Mouse (Mus musculus) stomach, postnatal 0 days (tissue): ENCODE data around the gene Fam118a. TPM values are rescaled to one million over a fixed set of nuclear protein-coding genes. Genes with fewer than 3 reads are reported as not detected.
A peak's percentile ranks its signal among the peaks of the same experiment; 100 is the strongest.

Source experiments
- ATAC-seq: fragments of 200-750 bp; cut with Nextera tagmentation; 2 replicates; pipeline ENCODE4 v1.8.0; 2017; ENCODE audit not compliant: low FRiP score, low TSS enrichment
- DNase-seq: peaks from one replicate; pipeline ENCODE4 v3.0.0-alpha.2; 2016; ENCODE audit warnings: low spot score
- H3K27ac ChIP-seq: fragments of 300-500 bp; sonication (generic); replicated peaks from 2 replicates; pipeline ENCODE4 v1.5.1; 2014; ENCODE audit warnings: mild to moderate bottlenecking, control low read depth
- H3K27me3 ChIP-seq: fragments of 300-500 bp; sonication (generic); 2 replicates; pipeline ENCODE4 v1.6.1; 2014; ENCODE audit warnings: low read length; ENCODE audit not compliant: control insufficient read depth, insufficient read depth
- H3K36me3 ChIP-seq: fragments of 300-500 bp; sonication (generic); 2 replicates; pipeline ENCODE4 v1.6.1; 2014; ENCODE audit warnings: low read length, mixed read lengths; ENCODE audit not compliant: control insufficient read depth, insufficient read depth
- H3K4me1 ChIP-seq: fragments of 300-500 bp; sonication (generic); replicated peaks from 2 replicates; pipeline ENCODE4 v1.6.1; 2014; ENCODE audit warnings: antibody characterized with exemption; ENCODE audit not compliant: control insufficient read depth, insufficient read depth
- H3K4me2 ChIP-seq: fragments of 300-500 bp; sonication (generic); replicated peaks from 2 replicates; pipeline ENCODE4 v1.6.1; 2014; ENCODE audit warnings: low read depth, mild to moderate bottlenecking, control low read depth, moderate library complexity
- H3K4me3 ChIP-seq: fragments of 300-500 bp; sonication (generic); 2 replicates; pipeline ENCODE4 v1.5.1; 2014; ENCODE audit warnings: low read depth, low read length, control low read depth
- H3K9ac ChIP-seq: fragments of 300-500 bp; sonication (generic); 2 replicates; pipeline ENCODE4 v1.6.1; 2014; ENCODE audit warnings: mild to moderate bottlenecking, low read length, control low read depth, mixed read lengths
- H3K9me3 ChIP-seq: fragments of 300-500 bp; sonication (generic); 2 replicates; pipeline ENCODE4 v1.6.1; 2016; ENCODE audit warnings: low read length; ENCODE audit not compliant: control insufficient read depth
- CTCF ChIP-seq: IDR thresholded peaks from 2 replicates; pipeline ENCODE4 v1.5.1; 2016; ENCODE audit warnings: antibody characterized with exemption, low read depth, mild to moderate bottlenecking, moderate library complexity
- EP300 ChIP-seq: optimal IDR thresholded peaks from 2 replicates; pipeline ENCODE3; 2016; ENCODE audit warnings: antibody characterized with exemption
- WGBS: fragments of 180-500 bp; shearing (Covaris S2); extraction: QIAGEN DNeasy Blood & Tissue Kit; methylation state at CpG from one replicate; pipeline ENCODE4 v1.1.7; 2014; 5-methylcytosine and 5-hydroxymethylcytosine counted together
- polyA plus RNA-seq: library from polyadenylated mRNA; unstranded; fragments of >200 nt; fragmentation: Nextera tagmentation; extraction: Ambion mirVana; gene quantifications from 2 replicates; pipeline ENCODE4 v1.2.1, GENCODE M21; 2015

Fam118a gene
- polyA plus RNA-seq, 1 experiment from 2014 or later, result 18.3 TPM

GRCm38 (mm10) chr15:85043761-85044160 lies 15.0 kb downstream of the Fam118a start:
- ATAC-seq (no peak), DNase-seq (no peak)
- H3K4me2 ChIP-seq, result peak overlapping the region; percentile 32
- 72% methylated on average over 5 of the region's 5 CpGs for WGBS
- H3K36me3 ChIP-seq, result peaks cover 21% of the 10 kb centered on the region
- no peaks in the 10 kb centered on the region for H3K9me3 ChIP-seq
- no peak overlapping the region for H3K4me3 ChIP-seq
- no peaks in the 10 kb centered on the region for H3K27me3 ChIP-seq
- peak overlapping the region; percentile 86; the same call in 1 of the 2 replicates for H3K27ac ChIP-seq
- TF ChIP-seq CTCF (no peak), EP300 (no peak)
- H3K4me1 ChIP-seq, result peaks cover 6% of the 10 kb centered on the region; the same call in 1 of the 2 replicates
- H3K9ac ChIP-seq, result peak overlapping the region; percentile 50

- no peak overlapping the region for H3K27ac ChIP-seq
- DNase-seq (no peak), ATAC-seq (no peak)
- no peak overlapping the region for H3K9ac ChIP-seq
- WGBS, result 92% methylated on average over 14 of the region's 14 CpGs
- no peak for TF ChIP-seq CTCF
- no peak for TF ChIP-seq EP300
- H3K4me3 ChIP-seq, result no peak overlapping the region
- H3K9me3 ChIP-seq, result no peaks in the 10 kb centered on the region
- H3K36me3 ChIP-seq, result peaks cover 38% of the 10 kb centered on the region
- H3K4me2 ChIP-seq, result no peak overlapping the region
- H3K4me1 ChIP-seq, result peaks cover 3% of the 10 kb centered on the region; the same call in 1 of the 2 replicates
- no peaks in the 10 kb centered on the region for H3K27me3 ChIP-seq
Observed at GRCm38 (mm10) chr15:85046230-85046950, 17.6 kb downstream of the Fam118a start.

GRCm38 (mm10) chr15:85047865-85048264 lies 19.1 kb downstream of the Fam118a start:
- Histone ChIP-seq H3K36me3 (peaks cover 42% of the 10 kb centered on the region), H3K4me3 (no peak overlapping the region), H3K9me3 (no peaks in the 10 kb centered on the region), H3K4me2 (no peak overlapping the region), H3K27me3 (no peaks in the 10 kb centered on the region), H3K4me1 (no peaks in the 10 kb centered on the region), H3K9ac (no peak overlapping the region), H3K27ac (no peak overlapping the region)
- WGBS, result 92% methylated on average over 4 of the region's 4 CpGs
- TF ChIP-seq CTCF (no peak), EP300 (no peak)
- DNase-seq (no peak), ATAC-seq (no peak)

GRCm38 (mm10) chr15:85049758-85050157 lies 21.0 kb downstream of the Fam118a start:
- no peak for ATAC-seq
- Histone ChIP-seq H3K27ac (no peak overlapping the region), H3K36me3 (peaks cover 47% of the 10 kb centered on the region), H3K4me1 (no peaks in the 10 kb centered on the region), H3K9me3 (no peaks in the 10 kb centered on the region), H3K27me3 (no peaks in the 10 kb centered on the region), H3K4me3 (no peak overlapping the region), H3K4me2 (no peak overlapping the region), H3K9ac (no peak overlapping the region)
- 100% methylated on average over 1 of the region's 1 CpGs for WGBS
- TF ChIP-seq CTCF (no peak), EP300 (no peak)
- DNase-seq, result no peak

GRCm38 (mm10) chr15:85054098-85054497 lies 25.4 kb downstream of the Fam118a start:
- Histone ChIP-seq H3K27ac (no peak overlapping the region), H3K4me3 (no peak overlapping the region), H3K36me3 (peaks cover 34% of the 10 kb centered on the region), H3K9me3 (no peaks in the 10 kb centered on the region), H3K4me2 (no peak overlapping the region), H3K9ac (no peak overlapping the region), H3K27me3 (no peaks in the 10 kb centered on the region), H3K4me1 (no peaks in the 10 kb centered on the region)
- 92% methylated on average over 3 of the region's 3 CpGs for WGBS
- DNase-seq (no peak), ATAC-seq (no peak)
- TF ChIP-seq CTCF (no peak), EP300 (no peak)

GRCm38 (mm10) chr15:85055186-85055585 lies 26.4 kb downstream of the Fam118a start:
- H3K9me3 ChIP-seq, result no peaks in the 10 kb centered on the region

More at GRCm38 (mm10) chr15:85055186-85055585, 26.4 kb downstream of the Fam118a start:
- TF ChIP-seq CTCF, result no peak
- no peak for TF ChIP-seq EP300
- no peaks in the 10 kb centered on the region for H3K27me3 ChIP-seq
- H3K9ac ChIP-seq, result no peak overlapping the region
- no peak for ATAC-seq
- H3K36me3 ChIP-seq, result peaks cover 32% of the 10 kb centered on the region
- H3K4me1 ChIP-seq, result no peaks in the 10 kb centered on the region
- H3K4me2 ChIP-seq, result no peak overlapping the region
- WGBS, result 85% methylated on average over 4 of the region's 4 CpGs
- no peak overlapping the region for H3K4me3 ChIP-seq
- no peak overlapping the region for H3K27ac ChIP-seq
- DNase-seq, result no peak
